Mouse (Mus musculus): ENCODE measurements at regions not wholly inside any gene's neighbourhood (a gene's known extent, or its start where the extent isn't known, plus 50 kb on each side); places are given as distances from the start of the nearest gene placed in this dataset.

DNA sequence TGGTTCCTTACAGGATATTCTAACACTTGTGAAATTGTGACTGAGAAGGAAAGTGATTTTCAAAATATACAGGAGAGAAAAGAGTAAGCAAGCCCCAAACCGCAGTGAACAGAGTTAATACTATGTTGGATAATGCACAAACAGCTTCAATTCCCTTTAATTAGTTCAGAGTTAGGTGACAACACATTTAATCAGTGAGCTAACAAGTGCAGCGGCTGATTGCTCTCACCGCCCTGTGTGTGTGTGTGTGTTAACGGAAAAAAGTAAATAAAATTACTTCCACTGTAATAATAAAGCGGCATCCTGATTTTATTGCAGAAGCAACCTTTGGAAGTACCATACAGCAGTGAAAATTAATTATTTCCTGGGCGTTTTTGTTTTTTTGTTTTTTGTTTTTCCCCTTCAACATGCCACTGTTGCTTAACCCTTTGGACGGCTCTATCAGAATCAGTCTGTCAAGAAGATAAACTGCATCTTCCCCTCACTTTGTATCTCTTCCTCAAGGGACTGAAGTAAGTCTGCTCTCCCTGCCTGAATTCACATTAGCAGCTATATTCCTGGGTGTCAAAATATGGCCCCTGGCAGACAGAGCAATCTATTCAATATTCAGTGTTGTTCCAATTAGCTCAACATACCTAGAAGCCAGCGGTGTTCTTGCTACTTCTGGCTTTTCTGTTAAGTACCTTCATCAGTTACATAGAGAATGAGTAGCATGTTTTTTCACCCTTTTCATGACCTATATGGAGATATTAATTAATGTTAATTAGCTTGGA, 106.2 kb upstream of the Prmt6 start:
- no peak for TF ChIP-seq TCF12 (IDR thresholded peaks at IDR 0.05; ENCODE audit: insufficient read depth, poor library complexity, severe bottlenecking)
- TF ChIP-seq USF1 (IDR thresholded peaks at IDR 0.05; ENCODE audit: low read depth): no peak
- TF ChIP-seq POLR2AphosphoS2 (IDR thresholded peaks at IDR 0.05; ENCODE audit: insufficient read length, low read depth): no peak

Data from myocyte (in vitro differentiated cells).